Mouse (Mus musculus) right cerebral cortex, postnatal 36 days (tissue): ENCODE results near the gene Tspan10.

Experiments used
- DNase-seq, 2 experiments: peaks; one replicate each; pipeline ENCODE4 v3.0.0; 2022; ENCODE audit warnings: low spot score in 2 of 2, mixed read lengths in 1 of 2

Tspan10 gene

DNA sequence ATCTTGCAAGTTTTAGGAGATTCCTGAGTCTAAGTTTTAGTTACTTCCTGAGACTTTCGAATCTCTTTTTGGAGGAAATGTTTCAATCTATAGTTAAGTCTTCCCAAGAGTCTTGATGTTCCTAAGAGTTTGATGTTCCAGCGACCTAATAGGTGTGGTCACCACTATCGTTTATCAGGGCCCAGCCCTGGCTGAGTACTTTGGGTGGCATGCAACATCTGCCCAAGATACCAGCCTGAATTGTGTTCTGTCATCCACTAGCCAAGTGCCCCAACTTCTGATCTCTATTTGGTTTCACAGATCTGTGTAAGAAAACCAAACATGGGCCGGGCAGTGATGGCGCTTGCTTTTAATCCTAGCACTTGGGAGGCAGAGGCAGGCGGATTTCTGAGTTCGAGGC, 13.0 kb downstream of the Tspan10 start:
- DNase-seq: no peak

- no peak for DNase-seq
Measured at GRCm38 (mm10) chr11:120457370-120457769, 14.9 kb downstream of the Tspan10 start.

DNA sequence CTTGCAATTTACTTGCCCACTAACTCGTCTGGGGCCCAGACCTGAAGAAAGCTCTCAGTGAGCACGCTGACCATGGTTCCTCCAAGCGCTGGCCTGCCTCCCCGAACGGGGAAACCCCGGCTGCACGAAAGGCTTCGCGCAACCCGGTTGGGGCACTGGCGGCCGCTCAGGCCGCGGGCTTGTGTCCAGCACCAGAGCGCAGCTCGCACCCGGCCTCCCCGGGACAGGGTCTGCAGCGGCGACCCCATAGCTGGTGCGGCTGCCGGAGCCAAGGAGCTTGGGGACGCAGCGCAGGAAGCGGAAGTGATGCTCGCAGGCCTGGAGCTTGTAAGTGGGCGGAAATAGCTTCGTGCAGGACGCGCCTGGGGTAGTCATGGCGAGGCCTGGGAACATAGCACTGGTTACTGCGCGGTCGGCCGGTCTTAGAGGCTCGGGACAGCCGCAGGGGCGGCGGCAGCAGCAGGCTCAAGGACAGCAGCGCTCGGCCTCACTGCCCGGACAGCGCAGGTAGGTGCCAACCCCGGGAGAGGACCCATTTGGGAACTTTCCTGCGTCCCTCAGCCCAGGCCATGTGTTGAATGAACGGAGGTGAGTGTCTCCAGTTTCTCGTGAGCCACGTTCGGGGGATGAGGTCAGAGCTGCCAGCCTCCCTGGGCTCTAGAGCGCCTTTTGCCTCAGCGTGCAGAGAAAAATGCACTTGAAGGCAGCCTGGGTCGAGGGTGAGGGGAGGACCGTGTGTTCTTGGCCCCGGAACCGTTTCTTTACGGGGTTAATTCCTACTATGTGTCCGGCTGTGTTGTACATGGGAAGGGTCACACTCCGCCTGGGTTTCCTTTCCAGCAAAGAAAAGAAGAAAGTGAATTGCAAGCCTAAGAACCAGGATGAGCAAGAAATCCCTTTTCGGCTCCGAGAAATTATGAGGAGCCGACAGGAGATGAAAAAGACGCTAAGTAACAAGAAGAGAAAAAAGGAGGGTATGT, 15.6 kb downstream of the Tspan10 start, which contains the start of the genes Oxld1 and Ccdc137:
Oxld1 (minus strand) TSS at position 297 of the 980 bp plus-strand sequence.
Ccdc137 (plus strand) TSS at position 344 of the 980 bp plus-strand sequence.
- peak; percentile 59 to 75 for DNase-seq

DNA sequence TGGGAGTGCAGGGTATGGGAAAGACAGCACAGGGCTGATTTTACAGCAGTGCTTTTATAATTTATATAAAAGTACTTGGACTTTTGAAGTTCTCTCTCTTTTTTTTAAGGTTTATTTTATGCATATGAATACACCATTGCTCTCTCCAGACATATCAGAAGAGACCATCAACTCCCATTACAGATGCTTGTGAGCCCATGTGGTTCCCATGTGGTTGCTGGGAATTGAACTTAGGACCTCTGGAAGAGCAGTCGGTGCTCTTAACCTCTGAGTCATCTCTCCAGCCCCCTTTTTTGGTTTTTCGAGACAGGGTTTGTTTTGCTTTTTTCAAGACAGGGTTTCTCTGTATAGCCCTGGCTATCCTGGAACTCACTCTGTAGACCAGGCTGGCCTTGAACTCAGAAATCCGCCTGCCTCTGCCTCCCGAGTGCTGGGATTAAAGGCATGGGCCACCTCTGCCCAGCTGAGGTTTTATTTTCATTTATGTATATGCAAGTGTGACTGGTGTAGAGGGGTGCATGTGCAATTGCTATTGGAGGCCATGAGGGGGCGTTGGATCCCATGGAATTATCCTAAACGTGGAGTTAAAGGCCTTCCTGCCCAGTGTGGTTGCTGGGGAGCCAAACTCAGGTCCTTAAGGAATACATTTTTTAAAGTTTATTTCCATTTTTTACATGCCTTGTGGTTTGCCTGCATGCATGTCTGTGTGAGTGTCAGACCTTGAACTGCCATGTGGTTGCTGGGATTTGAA, 16.6 kb downstream of the Tspan10 start:
- DNase-seq: no peak

- DNase-seq: no peak
Measured at GRCm38 (mm10) chr11:120463536-120463935, 21.1 kb downstream of the Tspan10 start.

- no peak for DNase-seq
Measured at GRCm38 (mm10) chr11:120464365-120464764, 21.9 kb downstream of the Tspan10 start.

GRCm38 (mm10) chr11:120465521-120465920, 23.1 kb downstream of the Tspan10 start:
- no peak for DNase-seq

DNA sequence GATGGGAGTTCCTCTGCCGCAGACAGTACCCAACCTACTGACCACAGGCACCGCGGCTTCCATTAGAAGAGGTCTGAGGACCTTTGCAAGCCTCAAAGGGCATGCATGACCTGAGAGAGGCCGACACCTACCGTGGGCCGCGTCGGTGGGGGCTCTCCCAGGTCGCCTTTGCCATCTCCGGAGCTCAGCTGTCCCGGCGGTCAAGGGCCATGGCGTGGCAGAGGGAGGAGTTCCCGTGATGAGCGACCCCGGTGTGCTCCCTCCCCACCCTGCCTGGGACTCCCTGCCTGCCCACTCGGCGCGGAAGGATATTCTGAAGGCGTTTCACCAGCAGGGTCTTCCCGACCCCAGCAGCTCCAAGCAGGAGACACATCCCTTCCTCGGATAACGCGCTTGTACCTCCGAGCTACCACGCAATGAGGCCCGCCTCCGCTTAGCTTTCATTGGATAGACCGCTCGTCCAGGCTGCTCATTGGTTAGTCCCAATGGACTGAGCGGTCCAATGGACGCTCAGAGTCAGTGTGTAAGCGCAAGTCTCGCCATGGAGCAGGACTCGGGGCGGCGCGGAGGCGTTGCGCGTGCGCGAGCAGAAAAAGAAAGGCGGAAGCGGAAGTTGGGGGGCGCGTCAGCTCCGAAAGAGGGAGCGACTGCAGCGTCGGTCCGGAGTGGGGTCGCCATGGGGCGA, 24.7 kb downstream of the Tspan10 start, which contains the start of gene Arl16:
Arl16 (minus strand) TSS at position 557 of the 685 bp plus-strand sequence.
- DNase-seq: peak; percentile 94 to 96

- DNase-seq: no peak
Measured at GRCm38 (mm10) chr11:120467736-120468092, 25.3 kb downstream of the Tspan10 start.

DNA sequence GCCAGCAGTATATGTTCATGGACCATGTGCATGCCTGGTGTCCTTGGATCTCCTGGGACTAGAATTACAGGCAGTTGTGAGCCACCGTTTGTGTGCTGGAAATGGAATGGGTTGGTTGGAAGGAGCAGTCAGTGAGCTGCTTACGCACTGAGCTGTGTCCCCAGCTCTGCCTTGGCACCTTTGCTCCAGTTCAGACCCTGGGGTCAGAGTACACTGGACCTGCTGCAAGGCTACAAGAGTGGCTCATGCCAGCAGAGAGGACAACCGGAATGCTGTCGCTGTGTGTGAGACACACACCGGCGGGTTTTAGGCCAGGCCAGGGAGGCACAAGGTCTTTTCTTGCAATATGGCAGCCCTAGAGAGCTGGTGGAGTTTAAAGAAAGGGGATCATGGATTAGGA, 29.6 kb downstream of the Tspan10 start:
- DNase-seq: no peak

- DNase-seq: no peak
Measured at GRCm38 (mm10) chr11:120483448-120483934, 41.0 kb downstream of the Tspan10 start.

DNA sequence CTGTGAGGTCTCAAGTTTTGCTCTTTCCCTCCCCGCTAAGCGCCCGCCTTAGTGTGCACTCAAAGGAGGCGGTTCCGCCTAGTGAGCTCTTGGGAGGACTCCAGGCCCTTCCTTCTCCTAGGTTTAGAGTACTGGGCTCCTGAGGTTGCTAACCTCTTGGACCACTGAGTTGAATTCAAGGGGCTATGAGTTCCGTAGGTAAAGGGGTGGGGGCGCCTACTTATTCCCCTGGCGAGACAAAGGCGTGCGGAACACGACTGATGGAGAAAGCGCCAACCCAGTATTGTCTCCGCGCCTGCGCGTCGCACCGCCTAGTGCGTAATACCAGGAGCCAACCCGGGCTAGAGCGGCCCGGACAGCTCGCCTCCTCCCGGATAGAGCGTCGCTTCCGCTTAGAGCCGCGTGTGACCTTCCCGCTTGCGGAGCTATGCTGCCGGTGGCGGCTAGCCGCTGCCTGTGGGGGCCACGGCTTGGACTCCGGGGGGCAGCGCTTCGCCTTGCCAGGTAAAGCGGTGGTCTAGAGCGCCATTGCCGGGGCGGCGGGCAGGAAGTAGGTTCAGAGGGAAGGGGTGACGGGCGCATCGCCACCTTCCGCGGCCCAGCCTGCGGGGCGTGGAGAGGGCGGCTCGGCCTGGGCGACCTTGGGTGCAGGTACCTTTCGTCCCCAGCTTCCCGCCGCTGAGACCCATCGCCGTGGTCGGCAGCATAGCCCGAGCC, 42.0 kb downstream of the Tspan10 start, which contains the start of gene Mrpl12:
Mrpl12 (plus strand) TSS at position 349 of the 717 bp plus-strand sequence.
- peak; percentile 89 for DNase-seq

- DNase-seq: no peak
Measured at GRCm38 (mm10) chr11:120485251-120485650, 42.8 kb downstream of the Tspan10 start.

DNA sequence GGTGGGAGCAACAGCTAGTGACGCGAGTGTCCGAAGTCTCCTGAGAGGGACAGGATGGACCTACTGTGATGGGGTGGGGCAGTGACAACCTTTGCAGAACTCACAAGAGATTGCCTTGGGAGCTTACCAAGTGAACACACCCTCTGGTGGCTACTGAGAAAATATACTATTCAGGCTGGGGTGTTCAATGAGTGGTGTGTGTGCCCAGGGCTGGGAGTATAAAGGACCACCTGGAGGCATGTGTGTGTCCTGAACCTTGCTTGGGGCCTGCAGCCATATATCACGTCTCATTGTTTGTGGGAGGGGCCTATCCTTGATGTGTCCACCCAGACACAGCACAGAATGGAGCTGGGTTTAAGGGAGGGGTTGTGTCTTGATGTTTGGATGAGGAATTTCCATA, 46.1 kb downstream of the Tspan10 start:
- DNase-seq: no peak

- DNase-seq: peak in 1 of 2 experiments; percentile 34
Measured at GRCm38 (mm10) chr11:120489054-120489761, 46.8 kb downstream of the Tspan10 start.

DNA sequence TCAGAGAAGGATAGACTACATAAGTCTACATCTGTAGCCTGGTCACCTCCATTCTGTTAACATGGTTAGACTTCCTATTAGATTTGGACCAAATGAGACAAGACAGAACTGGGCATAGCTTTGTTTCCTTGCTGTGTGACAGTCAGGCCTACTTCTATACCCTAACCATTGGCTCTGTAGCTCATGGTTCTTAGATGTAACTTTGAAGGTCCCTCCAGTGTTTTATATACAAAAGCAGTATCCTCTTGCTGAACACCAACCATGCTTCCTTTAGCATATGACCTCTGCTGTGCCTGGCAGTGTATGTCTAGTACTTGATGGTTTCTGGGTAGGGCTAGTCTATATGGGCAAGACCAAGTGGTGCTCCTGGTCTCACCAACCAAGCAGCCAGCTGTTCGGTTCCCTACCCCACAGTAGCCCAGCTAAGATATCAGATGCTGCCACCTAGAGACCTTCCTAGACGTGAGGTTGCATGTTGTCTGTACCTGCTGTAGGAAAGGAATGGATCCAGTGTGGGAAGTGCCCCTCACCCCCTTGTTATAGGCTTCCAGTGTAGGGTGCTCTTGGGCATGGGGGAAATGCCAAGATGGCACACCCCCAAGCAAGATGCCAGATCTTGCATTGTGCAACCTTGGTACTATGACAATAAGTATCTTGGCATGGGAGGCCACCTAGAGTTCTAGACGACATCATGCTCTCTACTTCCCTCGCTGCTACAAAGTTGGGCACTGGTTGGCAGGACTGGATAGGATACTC, 48.0 kb downstream of the Tspan10 start:
- DNase-seq: no peak

GRCm38 (mm10) chr11:120491317-120492023, 49.0 kb downstream of the Tspan10 start, which contains the start of gene Slc25a10:
TSS of gene Slc25a10 (plus strand) at chr11:120491840.
- peak; percentile 79 to 86 for DNase-seq

- DNase-seq: peak in 1 of 2 experiments; percentile 29
Measured at GRCm38 (mm10) chr11:120492024-120492877, 49.8 kb downstream of the Tspan10 start.
